Mouse (Mus musculus) testis, adult 2 months (tissue): ENCODE data around the gene Gm49396.

Experiments used
- CTCF ChIP-seq: fragments of 200-500 bp; IDR thresholded peaks from 2 replicates; pipeline ENCODE4 v1.5.1; 2012; ENCODE audit warnings: low read depth, mild to moderate bottlenecking, inconsistent platforms, low read length, moderate library complexity; ENCODE audit not compliant: control insufficient read depth, insufficient read depth, insufficient replicate concordance
- POLR2A ChIP-seq: fragments of 200-500 bp; IDR thresholded peaks from 2 replicates; pipeline ENCODE4 v1.6.1; 2012; ENCODE audit warnings: low read depth, mild to moderate bottlenecking, inconsistent platforms, low read length, moderate library complexity; ENCODE audit not compliant: control insufficient read depth

- TF ChIP-seq CTCF (no peak), POLR2A (no peak)
Observed at GRCm38 (mm10) chr7:30524487-30524886, 38.7 kb upstream of the Gm49396 start.
